Mouse (Mus musculus): ENCODE results near the gene Adgrb3.

- no peak for TF ChIP-seq CTCF (conservative IDR thresholded peaks at IDR 0.05; ENCODE audit: low read length)
- no peak for TF ChIP-seq POU5F1 (IDR thresholded peaks at IDR 0.05; ENCODE audit: borderline replicate concordance, low read length)
- no peak for TF ChIP-seq NANOG (IDR thresholded peaks at IDR 0.05; ENCODE audit: borderline replicate concordance, low read length)
Observed at GRCm38 (mm10) chr1:25317142-25317541, 512.4 kb downstream of the Adgrb3 start.

All from E14TG2a.4 (cell line).